Mouse (Mus musculus) limb, embryonic 15.5 days (tissue): ENCODE results near the gene Cnfn. TPM values are rescaled to one million over a fixed set of nuclear protein-coding genes. Genes with fewer than 3 reads are reported as not detected.

Experiments used
- ATAC-seq: fragments of 200-750 bp; cut with Nextera tagmentation; 2 replicates; pipeline ENCODE4 v1.8.0; 2017; ENCODE audit warnings: low read depth, moderate TSS enrichment; ENCODE audit not compliant: insufficient number of reproducible peaks, low FRiP score, low TSS enrichment
- H3K27ac ChIP-seq: fragments of 300-500 bp; sonication (generic); 2 replicates; pipeline ENCODE4 v1.5.1; 2015; ENCODE audit warnings: moderate library complexity, mild to moderate bottlenecking, inconsistent platforms
- H3K27me3 ChIP-seq: fragments of 300-500 bp; sonication (generic); 2 replicates; pipeline ENCODE4 v1.6.1; 2015; ENCODE audit warnings: inconsistent platforms
- H3K36me3 ChIP-seq: fragments of 300-500 bp; sonication (generic); 2 replicates; pipeline ENCODE4 v1.6.1; 2015; ENCODE audit warnings: inconsistent platforms
- H3K4me1 ChIP-seq: fragments of 300-500 bp; sonication (generic); 2 replicates; pipeline ENCODE4 v1.6.1; 2015; ENCODE audit warnings: inconsistent platforms
- H3K4me2 ChIP-seq: fragments of 300-500 bp; sonication (generic); 2 replicates; pipeline ENCODE4 v1.6.1; 2015; ENCODE audit warnings: mild to moderate bottlenecking, inconsistent platforms
- H3K4me3 ChIP-seq: fragments of 300-500 bp; sonication (generic); 2 replicates; pipeline ENCODE4 v1.5.1; 2015; ENCODE audit warnings: mild to moderate bottlenecking, inconsistent platforms
- H3K9ac ChIP-seq: fragments of 300-500 bp; sonication (generic); 2 replicates; pipeline ENCODE4 v1.6.1; 2015; ENCODE audit warnings: inconsistent platforms
- H3K9me3 ChIP-seq: fragments of 300-500 bp; sonication (generic); 2 replicates; pipeline ENCODE4 v1.6.1; 2016; ENCODE audit warnings: inconsistent platforms
- WGBS: fragments of 180-500 bp; shearing (Covaris S2); methylation state at CpG from one replicate; pipeline ENCODE4 v1.1.7; 2015; 5-methylcytosine and 5-hydroxymethylcytosine counted together
- polyA plus RNA-seq: library from polyadenylated mRNA; unstranded; fragments of >200 nt; fragmentation: Nextera tagmentation; extraction: Ambion mirVana; gene quantifications from 2 replicates; pipeline ENCODE4 v1.2.1, GENCODE M21; 2015

Cnfn gene
- polyA plus RNA-seq, 1 experiment from 2014 or later = 649 TPM

- H3K27ac ChIP-seq = no peak overlapping the region
- WGBS = 37% methylated on average over 8 of the region's 8 CpGs
- peak overlapping the region; percentile 30 for H3K4me3 ChIP-seq
- peaks cover 32% of the 10 kb centered on the region for H3K4me1 ChIP-seq
- no peak for ATAC-seq
- peak overlapping the region; percentile 46 for H3K4me2 ChIP-seq
- H3K36me3 ChIP-seq = peaks cover 6% of the 10 kb centered on the region
- H3K27me3 ChIP-seq = no peaks in the 10 kb centered on the region
- no peak overlapping the region for H3K9ac ChIP-seq
- no peaks in the 10 kb centered on the region for H3K9me3 ChIP-seq
These were observed 7.7 kb upstream of the Cnfn start for GRCm38 (mm10) chr7:25377100-25377700.

- no peak for ATAC-seq
- Histone ChIP-seq H3K27me3 (no peaks in the 10 kb centered on the region), H3K4me1 (peaks cover 32% of the 10 kb centered on the region), H3K9ac (no peak overlapping the region), H3K27ac (no peak overlapping the region; the same call in 1 of the 2 replicates), H3K36me3 (0 out of 2 replicates have a peak, but pooled peaks cover under 1% of the 10 kb centered on the region), H3K9me3 (no peaks in the 10 kb centered on the region), H3K4me3 (peak overlapping the region; percentile 30), H3K4me2 (peak overlapping the region; percentile 46)
- WGBS = 5% methylated on average over 17 of the region's 17 CpGs
These were observed 7.0 kb upstream of the Cnfn start for GRCm38 (mm10) chr7:25376556-25376955.

GRCm38 (mm10) chr7:25372441-25372840, 2.9 kb upstream of the Cnfn start:
- no peaks in the 10 kb centered on the region for H3K9me3 ChIP-seq
- H3K27me3 ChIP-seq = peaks cover 28% of the 10 kb centered on the region
- H3K36me3 ChIP-seq = no peaks in the 10 kb centered on the region
- ATAC-seq = no peak
- no peak overlapping the region for H3K4me2 ChIP-seq
- no peak overlapping the region for H3K4me3 ChIP-seq
- peaks cover 20% of the 10 kb centered on the region for H3K4me1 ChIP-seq
- H3K27ac ChIP-seq = no peak overlapping the region
- 78% methylated on average over 5 of the region's 5 CpGs for WGBS
- H3K9ac ChIP-seq = no peak overlapping the region

- Histone ChIP-seq H3K36me3 (peaks cover 14% of the 10 kb centered on the region), H3K9ac (no peak overlapping the region), H3K4me2 (no peak overlapping the region), H3K4me1 (peaks cover 18% of the 10 kb centered on the region), H3K4me3 (no peak overlapping the region), H3K27me3 (peaks cover 41% of the 10 kb centered on the region), H3K9me3 (no peaks in the 10 kb centered on the region), H3K27ac (no peak overlapping the region)
- WGBS = 17% methylated on average over 12 of the region's 12 CpGs
- no peak for ATAC-seq
These were observed 1.2 kb downstream of the Cnfn start for GRCm38 (mm10) chr7:25368333-25368732.

GRCm38 (mm10) chr7:25367632-25368293, 1.8 kb downstream of the Cnfn start:
- Histone ChIP-seq H3K4me1 (peaks cover 18% of the 10 kb centered on the region), H3K4me2 (peak overlapping the region; percentile 4; the same call in 1 of the 2 replicates), H3K9ac (no peak overlapping the region), H3K36me3 (peaks cover 20% of the 10 kb centered on the region), H3K4me3 (peak overlapping the region; percentile 19), H3K27ac (no peak overlapping the region), H3K9me3 (no peaks in the 10 kb centered on the region), H3K27me3 (peaks cover 41% of the 10 kb centered on the region)
- no peak for ATAC-seq
- WGBS = 2% methylated on average over 33 of the region's 33 CpGs

GRCm38 (mm10) chr7:25365937-25366625, 3.4 kb downstream of the Cnfn start:
- 42% methylated on average over 13 of the region's 13 CpGs for WGBS
- Histone ChIP-seq H3K27ac (no peak overlapping the region), H3K36me3 (peaks cover 35% of the 10 kb centered on the region), H3K4me3 (no peak overlapping the region), H3K4me1 (peaks cover 18% of the 10 kb centered on the region), H3K4me2 (no peak overlapping the region), H3K27me3 (peaks cover 41% of the 10 kb centered on the region), H3K9ac (no peak overlapping the region), H3K9me3 (no peaks in the 10 kb centered on the region)
- no peak for ATAC-seq

- Histone ChIP-seq H3K9ac (no peak overlapping the region), H3K4me1 (peaks cover 20% of the 10 kb centered on the region), H3K36me3 (peaks cover 59% of the 10 kb centered on the region), H3K27ac (no peak overlapping the region), H3K9me3 (no peaks in the 10 kb centered on the region), H3K4me3 (no peak overlapping the region), H3K4me2 (no peak overlapping the region), H3K27me3 (peaks cover 26% of the 10 kb centered on the region)
- no peak for ATAC-seq
- WGBS = 97% methylated on average over 17 of the region's 17 CpGs
These were observed 5.9 kb downstream of the Cnfn start for GRCm38 (mm10) chr7:25363632-25364031.

- H3K27ac ChIP-seq = no peak overlapping the region
- ATAC-seq = no peak
- peaks cover 21% of the 10 kb centered on the region for H3K27me3 ChIP-seq
- WGBS = 82% methylated on average over 19 of the region's 19 CpGs
- H3K9ac ChIP-seq = no peak overlapping the region
- no peaks in the 10 kb centered on the region for H3K9me3 ChIP-seq
- H3K4me1 ChIP-seq = peaks cover 25% of the 10 kb centered on the region
- peaks cover 64% of the 10 kb centered on the region for H3K36me3 ChIP-seq
- H3K4me3 ChIP-seq = no peak overlapping the region
- H3K4me2 ChIP-seq = no peak overlapping the region
These were observed 6.4 kb downstream of the Cnfn start for GRCm38 (mm10) chr7:25363151-25363550.

GRCm38 (mm10) chr7:25358721-25359206, 10.8 kb downstream of the Cnfn start:
- no peak for ATAC-seq
- Histone ChIP-seq H3K9me3 (no peaks in the 10 kb centered on the region), H3K4me3 (no peak overlapping the region), H3K9ac (no peak overlapping the region), H3K36me3 (peaks cover 93% of the 10 kb centered on the region), H3K4me1 (0 out of 2 replicates have a peak, but pooled peaks cover 9% of the 10 kb centered on the region), H3K27ac (no peak overlapping the region), H3K4me2 (no peak overlapping the region), H3K27me3 (no peaks in the 10 kb centered on the region)
- 77% methylated on average over 19 of the region's 19 CpGs for WGBS

GRCm38 (mm10) chr7:25348861-25349260, 20.7 kb downstream of the Cnfn start:
- peaks cover 91% of the 10 kb centered on the region for H3K36me3 ChIP-seq
- no peaks in the 10 kb centered on the region for H3K4me1 ChIP-seq
- no peak overlapping the region for H3K27ac ChIP-seq
- H3K4me2 ChIP-seq = no peak overlapping the region
- no peak overlapping the region for H3K9ac ChIP-seq
- no peaks in the 10 kb centered on the region for H3K27me3 ChIP-seq
- no peak for ATAC-seq
- H3K9me3 ChIP-seq = 0 out of 2 replicates have a peak, but pooled peaks cover 4% of the 10 kb centered on the region
- no peak overlapping the region for H3K4me3 ChIP-seq
- WGBS = 87% methylated on average over 8 of the region's 8 CpGs

GRCm38 (mm10) chr7:25341000-25341784, 28.3 kb downstream of the Cnfn start:
- no peak overlapping the region for H3K4me3 ChIP-seq
- no peak overlapping the region for H3K27ac ChIP-seq
- no peak for ATAC-seq
- peaks cover 78% of the 10 kb centered on the region for H3K36me3 ChIP-seq
- no peak overlapping the region for H3K4me2 ChIP-seq
- H3K27me3 ChIP-seq = no peaks in the 10 kb centered on the region
- H3K9ac ChIP-seq = no peak overlapping the region
- no peaks in the 10 kb centered on the region for H3K4me1 ChIP-seq
- no peaks in the 10 kb centered on the region for H3K9me3 ChIP-seq
- WGBS = 79% methylated on average over 20 of the region's 20 CpGs
